Mouse (Mus musculus) G1E (cell line): ENCODE measurements around the gene Yeats4.

Experiments
- CTCF ChIP-seq: IDR thresholded peaks from 2 replicates; pipeline ENCODE4 v1.5.1; 2012; ENCODE audit warnings: low read depth, low read length, inconsistent platforms, mixed read lengths
- GATA1 ChIP-seq: IDR thresholded peaks from 2 replicates; pipeline ENCODE4 v1.6.1; 2012; ENCODE audit warnings: borderline replicate concordance, low read length, inconsistent platforms, mixed read lengths
- GATA2 ChIP-seq: IDR thresholded peaks from 2 replicates; pipeline ENCODE4 v1.6.1; 2012; ENCODE audit warnings: low read depth, low read length, inconsistent platforms, borderline replicate concordance
- POLR2AphosphoS5 ChIP-seq: IDR thresholded peaks from 2 replicates; pipeline ENCODE4 v1.6.1; 2012; ENCODE audit warnings: low read depth, low read length, inconsistent platforms; ENCODE audit not compliant: insufficient replicate concordance
- TAL1 ChIP-seq: conservative IDR thresholded peaks from 2 replicates; pipeline ENCODE4 v1.6.1; 2012; ENCODE audit warnings: low read depth, low read length, inconsistent platforms, mixed read lengths

DNA sequence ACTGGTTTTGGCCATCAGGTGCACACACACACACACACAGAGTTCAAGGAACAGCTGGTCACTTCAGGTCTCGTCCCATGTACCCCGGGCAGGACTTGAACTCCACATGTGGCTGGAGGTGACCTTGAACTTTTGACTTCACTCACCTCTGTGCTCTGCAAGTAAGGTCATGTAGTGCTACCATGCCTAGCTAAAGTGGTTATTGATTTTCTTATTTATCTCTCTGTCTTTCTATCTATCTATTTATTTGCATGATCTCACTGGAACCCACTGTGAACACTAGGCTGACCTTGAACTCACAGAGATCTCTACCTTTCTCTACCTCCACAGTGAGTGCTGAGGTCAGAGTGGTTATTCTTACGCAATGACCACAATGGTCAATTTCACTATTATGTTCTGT lies 18.2 kb downstream of the Yeats4 start:
- TF ChIP-seq CTCF (no peak), POLR2AphosphoS5 (no peak), GATA1 (no peak), GATA2 (no peak), TAL1 (no peak)
